Mouse (Mus musculus) forebrain, embryonic 14.5 days (tissue): ENCODE measurements around the gene Lrrc25. TPM values are rescaled to one million over a fixed set of nuclear protein-coding genes. Genes with fewer than 3 reads are reported as not detected.

ENCODE experiments used
- ATAC-seq: fragments of 200-750 bp; cut with Nextera tagmentation; 2 replicates; pipeline ENCODE4 v1.8.0; 2017; ENCODE audit warnings: mild to moderate bottlenecking, moderate library complexity
- DNase-seq: peaks from one replicate; pipeline ENCODE4 v3.0.0-alpha.2; 2015; ENCODE audit warnings: low spot score
- H3K27ac ChIP-seq: fragments of 300-500 bp; sonication (generic); 2 replicates; pipeline ENCODE4 v1.5.1; 2014; ENCODE audit warnings: low read depth, mild to moderate bottlenecking, control low read depth, low read length, moderate library complexity
- H3K27me3 ChIP-seq: fragments of 300-500 bp; sonication (generic); replicated peaks from 2 replicates; pipeline ENCODE4 v1.6.1; 2014; ENCODE audit warnings: low read length, control low read depth, mixed read lengths; ENCODE audit not compliant: control insufficient read depth, insufficient read depth
- H3K36me3 ChIP-seq: fragments of 300-500 bp; sonication (generic); 2 replicates; pipeline ENCODE4 v1.6.1; 2014; ENCODE audit warnings: low read length, control low read depth; ENCODE audit not compliant: control insufficient read depth, insufficient read depth
- H3K4me1 ChIP-seq: fragments of 300-500 bp; sonication (generic); 2 replicates; pipeline ENCODE4 v1.6.1; 2014; ENCODE audit warnings: antibody characterized with exemption, low read length, control low read depth; ENCODE audit not compliant: control insufficient read depth, insufficient read depth
- H3K4me2 ChIP-seq: fragments of 300-500 bp; sonication (generic); 2 replicates; pipeline ENCODE4 v1.6.1; 2014; ENCODE audit warnings: mild to moderate bottlenecking, control low read depth, low read length
- H3K4me3 ChIP-seq: fragments of 300-500 bp; sonication (generic); 2 replicates; pipeline ENCODE4 v1.5.1; 2014; ENCODE audit warnings: low read depth, low read length, control low read depth
- H3K9ac ChIP-seq: fragments of 300-500 bp; sonication (generic); 2 replicates; pipeline ENCODE4 v1.6.1; 2014; ENCODE audit warnings: mild to moderate bottlenecking, low read length, control low read depth, moderate library complexity
- H3K9me3 ChIP-seq: fragments of 300-500 bp; sonication (generic); replicated peaks from 2 replicates; pipeline ENCODE4 v1.6.1; 2016; ENCODE audit warnings: low read length, control low read depth, mixed read lengths; ENCODE audit not compliant: control insufficient read depth
- WGBS: fragments of 180-500 bp; shearing (Covaris S2); extraction: QIAGEN DNeasy Blood & Tissue Kit; methylation state at CpG from one replicate; pipeline ENCODE4 v1.1.7; 2014; 5-methylcytosine and 5-hydroxymethylcytosine counted together
- polyA plus RNA-seq: library from polyadenylated mRNA; unstranded; fragments of >200 nt; fragmentation: Nextera tagmentation; extraction: Ambion mirVana; gene quantifications from 2 replicates; pipeline ENCODE4 v1.2.1, GENCODE M21; 2014

The Lrrc25 gene
- polyA plus RNA-seq, 1 experiment from 2014 or later, result 1.9 TPM

DNA sequence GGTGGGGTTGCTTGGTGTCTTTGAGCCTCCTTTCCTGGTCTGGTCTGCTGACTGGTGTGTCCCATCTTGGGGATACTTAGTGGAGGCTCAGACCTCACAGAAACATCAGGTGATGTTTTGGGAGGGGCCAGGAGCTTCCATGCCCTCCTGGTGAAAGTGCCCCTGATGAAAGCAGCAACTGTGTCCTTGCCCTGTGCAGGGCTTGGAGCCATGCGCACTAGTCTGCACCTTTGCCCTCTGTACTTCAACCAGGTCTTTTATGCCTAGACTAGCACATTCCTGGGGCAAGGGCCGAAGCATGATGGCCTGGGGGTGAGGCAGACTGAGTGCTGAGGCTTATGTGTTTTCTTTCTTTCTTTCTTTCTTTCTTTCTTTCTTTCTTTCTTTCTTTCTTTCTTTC is 49.6 kb downstream of the Lrrc25 start:
- Histone ChIP-seq H3K27me3 (no peaks in the 10 kb centered on the region), H3K9ac (no peak overlapping the region), H3K4me3 (no peak overlapping the region), H3K9me3 (no peaks in the 10 kb centered on the region), H3K27ac (no peak overlapping the region), H3K4me2 (no peak overlapping the region), H3K36me3 (no peaks in the 10 kb centered on the region), H3K4me1 (no peaks in the 10 kb centered on the region)
- DNase-seq (no peak), ATAC-seq (no peak)
- 81% methylated on average over 2 of the region's 2 CpGs for WGBS

DNA sequence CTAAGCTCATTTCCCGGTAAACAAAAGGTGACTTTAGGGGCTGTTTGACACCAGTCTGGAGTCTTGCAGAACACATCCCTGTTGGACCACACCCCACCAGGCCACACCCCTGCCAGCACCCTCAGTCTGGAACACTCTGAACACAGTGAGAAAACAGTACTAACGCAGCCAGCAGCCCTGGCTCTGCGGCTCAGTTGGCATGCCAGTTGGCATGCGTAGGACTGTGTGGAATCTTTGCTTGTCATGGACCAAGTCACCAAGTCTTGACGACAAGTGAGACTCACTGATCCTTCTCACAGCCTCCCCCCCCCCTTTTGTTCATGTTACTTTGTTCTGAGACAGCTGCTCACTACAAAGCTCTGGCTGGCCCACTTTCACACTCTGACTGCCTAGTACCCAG is 51.1 kb downstream of the Lrrc25 start:
- 58% methylated on average over 5 of the region's 5 CpGs for WGBS
- H3K9ac ChIP-seq, result no peak overlapping the region
- DNase-seq (peak; percentile 49), ATAC-seq (peak; percentile 50; the same call in 1 of the 2 replicates)
- H3K9me3 ChIP-seq, result no peaks in the 10 kb centered on the region
- no peak overlapping the region for H3K4me2 ChIP-seq
- no peaks in the 10 kb centered on the region for H3K27me3 ChIP-seq
- no peak overlapping the region for H3K4me3 ChIP-seq
- H3K4me1 ChIP-seq, result no peaks in the 10 kb centered on the region
- H3K36me3 ChIP-seq, result no peaks in the 10 kb centered on the region
- no peak overlapping the region for H3K27ac ChIP-seq

Other genes with a start within 250 kb of the Lrrc25 start
- gene Comp, start 242.6 kb upstream of the Lrrc25 start, polyA plus RNA-seq, result 0.48 TPM in 1 of 2 replicates, not detected in the other
- gene Crtc1, start 176.6 kb upstream of the Lrrc25 start, polyA plus RNA-seq, result 23.9 and 30.7 TPM in 2 replicates
- 19.3 and 19.6 TPM in 2 replicates for gene Klhl26, start 139.2 kb upstream of the Lrrc25 start, polyA plus RNA-seq
- 84.4 and 87.4 TPM in 2 replicates for gene Tmem59l, start 128.8 kb upstream of the Lrrc25 start, polyA plus RNA-seq
- 1.7 and 3.2 TPM in 2 replicates for gene Crlf1, start 123.0 kb upstream of the Lrrc25 start, polyA plus RNA-seq
- 174 and 199 TPM in 2 replicates for gene Rex1bd, start 109.4 kb upstream of the Lrrc25 start, polyA plus RNA-seq
- gene Uba52, start 105.4 kb upstream of the Lrrc25 start, polyA plus RNA-seq, result 709 and 911 TPM in 2 replicates
- 363 and 380 TPM in 2 replicates for gene Fkbp8, start 88.4 kb upstream of the Lrrc25 start, polyA plus RNA-seq
- gene Kxd1, start 88.2 kb upstream of the Lrrc25 start, polyA plus RNA-seq, result 49.1 and 57.9 TPM in 2 replicates
- gene Ell, start 76.7 kb upstream of the Lrrc25 start, polyA plus RNA-seq, result 15.1 TPM in 2 replicates
- 59.0 and 75.1 TPM in 2 replicates for gene Isyna1, start 21.8 kb upstream of the Lrrc25 start, polyA plus RNA-seq
- gene Ssbp4, start 7.3 kb upstream of the Lrrc25 start, polyA plus RNA-seq, result 135 and 147 TPM in 2 replicates
- gene Gdf15, start 16.3 kb downstream of the Lrrc25 start, polyA plus RNA-seq, result 0.16 and 0.20 TPM in 2 replicates
- gene Pgpep1, start 44.2 kb downstream of the Lrrc25 start, polyA plus RNA-seq, result 85.7 and 101 TPM in 2 replicates
- 200 and 220 TPM in 2 replicates for gene Lsm4, start 57.1 kb downstream of the Lrrc25 start, polyA plus RNA-seq
- 87.2 and 94.0 TPM in 2 replicates for gene Jund, start 82.8 kb downstream of the Lrrc25 start, polyA plus RNA-seq
- gene Iqcn, start 87.3 kb downstream of the Lrrc25 start, polyA plus RNA-seq, result 0.06 and 0.10 TPM in 2 replicates
- not detected in 2 replicates for gene Gm3336, start 102.4 kb downstream of the Lrrc25 start, polyA plus RNA-seq
- gene Pde4c, start 107.6 kb downstream of the Lrrc25 start, polyA plus RNA-seq, result not detected in 2 replicates
- 330 and 371 TPM in 2 replicates for gene Rab3a, start 138.5 kb downstream of the Lrrc25 start, polyA plus RNA-seq
- 52.3 and 60.8 TPM in 2 replicates for gene Mpv17l2, start 144.8 kb downstream of the Lrrc25 start, polyA plus RNA-seq
- gene Pik3r2, start 160.6 kb downstream of the Lrrc25 start, polyA plus RNA-seq, result 57.9 and 84.9 TPM in 2 replicates
- 15.5 and 18.6 TPM in 2 replicates for gene Mast3, start 188.9 kb downstream of the Lrrc25 start, polyA plus RNA-seq
- gene Il12rb1, start 192.3 kb downstream of the Lrrc25 start, polyA plus RNA-seq, result 0.22 TPM in 1 of 2 replicates, not detected in the other
- 6.8 and 7.4 TPM in 2 replicates for gene Arrdc2, start 223.6 kb downstream of the Lrrc25 start, polyA plus RNA-seq
- gene Kcnn1, start 247.1 kb downstream of the Lrrc25 start, polyA plus RNA-seq, result 7.3 and 11.3 TPM in 2 replicates